In the genomic region with DNA sequence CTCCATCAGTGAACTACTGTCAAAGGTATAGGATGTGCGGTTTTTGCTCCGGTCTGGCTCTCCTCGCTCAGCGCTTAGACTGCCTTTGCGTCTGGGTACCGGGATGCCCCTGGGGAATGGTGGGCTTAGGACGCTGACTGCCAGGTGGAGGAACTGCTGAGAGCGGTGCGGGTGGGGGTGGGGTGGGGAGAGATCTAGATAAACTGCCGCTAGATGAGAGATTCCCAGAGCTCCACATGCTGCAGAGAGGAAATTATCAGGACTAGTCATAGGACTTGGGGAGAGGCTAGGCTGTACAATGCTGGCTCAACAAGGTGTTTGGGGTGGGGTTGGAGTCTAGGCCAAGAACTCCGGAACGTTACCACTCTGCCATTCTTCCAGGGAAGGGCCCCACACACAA, we compare ENCODE assay signal across 8 mouse cellular contexts.
DNase-seq lines count a peak whose midpoint lies in the region; ATAC-seq lines count a peak whose summit lies in the region.

No protein-coding gene starts in this region.

- H3K36me3 ChIP-seq in neural tube, embryonic 11.5 days (ENCODE audit: control insufficient read depth, insufficient read depth, low read length), result no peaks in the 10 kb centered on the region
- H3K36me3 ChIP-seq in limb, embryonic 15.5 days, result no peaks in the 10 kb centered on the region

- H3K4me3 ChIP-seq in neural tube, embryonic 11.5 days (ENCODE audit: low read depth, low read length), result no peak overlapping the region
- H3K4me3 ChIP-seq in limb, embryonic 15.5 days, result peak overlapping the region; percentile 47; the same call in 1 of the 2 replicates

- WGBS in neural tube, embryonic 11.5 days, result 55% methylated on average over 12 of the region's 12 CpGs
- WGBS in limb, embryonic 15.5 days, result 25% methylated on average over 12 of the region's 12 CpGs

- H3K9ac ChIP-seq in neural tube, embryonic 11.5 days (ENCODE audit: low read length), result no peak overlapping the region
- H3K9ac ChIP-seq in limb, embryonic 15.5 days, result no peak overlapping the region

- H3K27me3 ChIP-seq in neural tube, embryonic 11.5 days (ENCODE audit: control insufficient read depth, insufficient read depth, low read length), result no peaks in the 10 kb centered on the region
- no peaks in the 10 kb centered on the region for H3K27me3 ChIP-seq in limb, embryonic 15.5 days

- H3K4me2 ChIP-seq in neural tube, embryonic 11.5 days (ENCODE audit: low read depth), result peak overlapping the region; percentile 63; the same call in 1 of the 2 replicates
- peak overlapping the region; percentile 64 for H3K4me2 ChIP-seq in limb, embryonic 15.5 days

- H3K4me1 ChIP-seq in neural tube, embryonic 11.5 days (ENCODE audit: control insufficient read depth, insufficient read depth, low read length), result 0 out of 2 replicates have a peak, but pooled peaks cover 3% of the 10 kb centered on the region
- H3K4me1 ChIP-seq in limb, embryonic 15.5 days, result peaks cover 27% of the 10 kb centered on the region

- H3K27ac ChIP-seq in neural tube, embryonic 11.5 days (ENCODE audit: low read depth, low read length), result no peak overlapping the region
- H3K27ac ChIP-seq in limb, embryonic 15.5 days, result 0 out of 2 replicates have a peak overlapping the region, but pooled peaks have one; percentile 33

- no peaks in the 10 kb centered on the region for H3K9me3 ChIP-seq in neural tube, embryonic 11.5 days (ENCODE audit: control insufficient read depth, low read length)
- no peaks in the 10 kb centered on the region for H3K9me3 ChIP-seq in limb, embryonic 15.5 days

- DNase-seq in CD4-positive, CD25-positive, alpha-beta regulatory T cell, adult 2 months (ENCODE audit: low read depth, low spot score), result peak; percentile 33
- DNase-seq in neural tube, embryonic 11.5 days (ENCODE audit: low spot score), result peak; percentile 40
- DNase-seq in neural tube, embryonic 10.5 days (ENCODE audit: extremely low spot score, low spot score), result no peak
- DNase-seq in thymus, postnatal 14 days, result peak; percentile 35

- ATAC-seq in CD4-positive, CD25-positive, alpha-beta regulatory T cell, adult 4 months, result no peak
- no peak for ATAC-seq in neural tube, embryonic 11.5 days (ENCODE audit: insufficient read depth, low FRiP score, low TSS enrichment)
- ATAC-seq in limb, embryonic 15.5 days (ENCODE audit: insufficient number of reproducible peaks, low FRiP score, low TSS enrichment, low read depth), result no peak
- no peak for ATAC-seq in erythroid progenitor cell, adult 5-6 weeks (replicated peaks; ENCODE audit: low FRiP score, poor library complexity, severe bottlenecking)
- no peak for ATAC-seq in inflammation-experienced regulatory T-cells, adult 6 months
